Mouse (Mus musculus) common myeloid progenitor, adult 5-6 weeks (primary cell): ENCODE data around the gene Cdc42se2. TPM values are rescaled to one million over a fixed set of nuclear protein-coding genes. Genes with fewer than 3 reads are reported as not detected.

Experiments used
- ATAC-seq: replicated peaks from 2 replicates; pipeline ENCODE4 v1.8.0; 2016; ENCODE audit warnings: low read depth, mild to moderate bottlenecking, moderate TSS enrichment, inconsistent platforms; ENCODE audit not compliant: poor library complexity, severe bottlenecking
- total RNA-seq: library from RNA; stranded (forward); fragments of 200-1000, 187-1606 nt; gene quantifications from 2 replicates; pipeline ENCODE4 v1.2.3, GENCODE M21; 2017

Cdc42se2 gene
- total RNA-seq, 1 experiment from 2014 or later: 70.1 TPM

GRCm38 (mm10) chr11:54764026-54764425 lies 23.4 kb downstream of the Cdc42se2 start:
- no peak; the same call in 1 of the 2 replicates for ATAC-seq

- no peak for ATAC-seq
Measured at GRCm38 (mm10) chr11:54762735-54763134, 24.7 kb downstream of the Cdc42se2 start.

GRCm38 (mm10) chr11:54757993-54758392 lies 29.5 kb downstream of the Cdc42se2 start:
- peak; percentile 95 for ATAC-seq

DNA sequence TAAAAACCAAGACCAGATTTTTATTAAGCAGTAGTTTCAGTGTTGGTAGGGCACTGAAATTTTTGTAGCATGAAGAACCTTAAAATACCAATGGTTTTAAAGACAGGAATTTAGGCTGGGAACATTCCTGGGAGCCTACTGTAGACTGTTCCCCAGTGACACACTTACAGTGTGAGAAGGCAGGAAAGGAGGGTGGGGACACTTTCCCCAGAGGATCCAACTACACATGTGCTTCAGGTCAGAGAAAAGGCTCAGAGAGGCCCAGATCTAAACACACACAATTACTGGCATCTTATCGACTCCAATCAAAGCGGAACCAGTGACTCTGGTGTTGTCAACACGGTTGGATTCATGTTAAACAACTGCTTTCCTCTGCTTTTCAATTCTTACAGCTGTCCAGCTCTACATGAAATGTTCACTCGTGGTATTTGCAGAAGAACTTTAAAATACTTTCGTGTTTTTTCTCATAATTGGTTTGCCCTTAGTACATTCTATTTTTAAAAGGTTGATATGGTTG lies 32.3 kb downstream of the Cdc42se2 start:
- no peak for ATAC-seq

DNA sequence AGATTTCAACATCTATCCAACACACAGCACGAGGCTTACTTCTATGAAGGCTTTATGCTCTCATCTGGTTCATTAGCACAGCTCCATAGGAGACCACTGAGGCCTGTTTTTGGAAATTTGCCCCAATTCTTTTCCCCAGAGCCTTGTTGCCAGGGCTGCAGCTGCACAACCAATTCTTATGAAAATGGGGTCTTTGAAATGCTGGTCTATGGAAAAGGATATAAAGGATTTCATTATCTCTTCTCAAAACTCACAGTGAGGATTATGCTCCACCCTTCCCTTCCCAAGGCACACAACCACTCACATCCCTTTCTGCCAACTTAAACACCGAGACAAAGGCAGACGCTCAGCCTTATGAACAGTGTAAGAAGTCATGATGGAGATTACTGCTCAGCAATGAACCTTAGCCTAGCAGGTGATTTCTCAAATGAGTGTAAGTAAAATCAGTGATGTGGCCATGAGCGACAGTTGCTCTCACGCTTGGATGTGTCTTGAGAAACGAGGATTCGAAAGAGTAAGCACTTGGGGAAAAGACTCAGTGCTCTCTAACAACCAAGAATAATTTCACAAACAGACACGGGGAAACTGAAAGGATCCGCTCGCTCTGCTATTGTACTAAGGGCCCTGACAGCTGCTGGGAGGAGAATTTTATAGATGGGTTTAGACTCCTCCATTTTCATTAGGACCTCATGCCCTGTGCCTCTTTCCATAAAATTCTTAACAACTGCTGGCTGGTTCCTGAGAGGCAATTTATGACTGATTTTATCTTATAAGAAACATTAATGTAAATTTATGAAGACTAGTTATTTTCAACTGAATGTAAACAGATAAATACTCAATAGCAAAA lies 33.0 kb downstream of the Cdc42se2 start:
- no peak for ATAC-seq

- no peak for ATAC-seq
Measured at GRCm38 (mm10) chr11:54751502-54751901, 36.0 kb downstream of the Cdc42se2 start.

DNA sequence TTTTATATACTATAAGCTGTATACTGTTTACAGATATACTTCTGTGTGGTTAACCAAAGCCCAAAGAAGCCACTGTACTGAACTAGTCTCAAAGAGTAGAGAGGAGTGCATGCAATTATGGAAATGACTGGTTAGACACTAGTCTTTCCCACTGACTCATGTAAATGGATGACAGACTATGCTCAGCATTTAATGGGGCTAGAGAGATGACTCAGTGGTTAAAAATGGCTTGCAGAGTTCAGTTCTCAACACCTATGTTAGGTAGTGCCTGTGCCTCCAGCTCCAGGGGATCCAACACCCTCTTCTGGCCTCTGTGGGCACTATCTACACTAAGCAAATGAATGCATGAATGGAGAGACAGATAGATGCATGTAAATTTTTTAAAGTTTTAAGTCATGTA lies 38.6 kb downstream of the Cdc42se2 start:
- no peak for ATAC-seq

- ATAC-seq: no peak
Measured at GRCm38 (mm10) chr11:54744231-54744630, 43.2 kb downstream of the Cdc42se2 start.

DNA sequence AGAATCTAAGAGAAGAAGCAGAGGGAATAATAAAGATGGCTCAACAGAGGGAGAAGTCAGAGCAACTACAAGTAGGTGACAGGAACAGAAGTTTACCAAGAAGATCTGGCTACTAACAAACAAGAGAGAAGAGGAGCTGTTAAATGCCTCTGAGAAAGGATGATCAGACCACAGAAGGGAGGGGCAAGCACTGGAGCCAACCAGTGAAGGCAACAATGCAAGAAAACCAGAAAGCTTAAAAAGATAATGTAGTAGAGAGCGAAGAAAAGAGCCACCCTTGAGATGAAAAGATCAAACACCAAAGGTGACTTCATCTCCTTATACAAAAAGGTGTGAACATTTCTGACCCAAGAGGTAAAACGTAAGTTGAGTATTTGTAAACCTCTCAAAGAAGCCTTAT lies 46.1 kb downstream of the Cdc42se2 start:
- no peak for ATAC-seq

- no peak for ATAC-seq
Measured at GRCm38 (mm10) chr11:54739012-54739750, 48.3 kb downstream of the Cdc42se2 start.

GRCm38 (mm10) chr11:54736903-54737302 lies 50.6 kb downstream of the Cdc42se2 start:
- ATAC-seq: 0 out of 2 replicates have a peak, but pooled peaks have one; percentile 58

- no peak for ATAC-seq
Measured at GRCm38 (mm10) chr11:54735114-54735513, 52.4 kb downstream of the Cdc42se2 start.

DNA sequence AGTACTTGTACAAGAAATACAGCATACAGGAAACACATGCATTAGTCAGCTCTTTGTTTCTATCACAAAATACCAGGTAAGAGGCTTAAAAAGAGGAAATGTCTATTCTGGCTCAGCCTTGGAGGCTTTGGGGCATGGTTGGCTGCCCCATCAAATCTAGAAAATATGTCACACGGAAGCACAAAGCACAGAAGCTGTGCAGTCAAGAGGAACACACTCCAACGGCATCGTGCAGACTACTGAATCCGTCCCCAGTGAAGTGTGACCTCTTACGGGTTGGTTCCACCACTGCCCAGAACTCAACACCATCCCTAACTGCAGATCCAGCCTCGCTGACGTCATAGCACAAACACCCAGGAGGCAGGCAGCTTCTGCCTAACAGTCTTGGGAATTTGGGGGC lies 53.9 kb downstream of the Cdc42se2 start:
- 0 out of 2 replicates have a peak, but pooled peaks have one; percentile 22 for ATAC-seq

DNA sequence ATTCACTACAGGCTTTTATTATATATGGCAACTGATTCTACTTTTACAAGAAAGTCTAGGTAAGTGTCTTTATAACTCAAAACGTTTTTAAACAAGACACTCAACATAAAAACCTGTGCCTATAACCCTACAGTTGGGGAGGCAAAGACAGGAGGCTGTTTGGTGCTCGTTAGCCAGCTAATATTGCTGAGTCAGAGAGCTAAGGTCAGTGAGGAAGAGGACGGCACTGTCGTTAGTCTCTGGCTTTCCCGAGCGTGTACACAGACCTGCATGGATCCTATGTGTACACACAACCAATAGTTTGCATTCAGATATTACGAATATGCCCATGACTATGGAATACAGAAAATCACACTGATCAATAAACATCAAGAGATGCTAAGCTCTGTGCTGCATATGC lies 56.1 kb downstream of the Cdc42se2 start:
- ATAC-seq: no peak

DNA sequence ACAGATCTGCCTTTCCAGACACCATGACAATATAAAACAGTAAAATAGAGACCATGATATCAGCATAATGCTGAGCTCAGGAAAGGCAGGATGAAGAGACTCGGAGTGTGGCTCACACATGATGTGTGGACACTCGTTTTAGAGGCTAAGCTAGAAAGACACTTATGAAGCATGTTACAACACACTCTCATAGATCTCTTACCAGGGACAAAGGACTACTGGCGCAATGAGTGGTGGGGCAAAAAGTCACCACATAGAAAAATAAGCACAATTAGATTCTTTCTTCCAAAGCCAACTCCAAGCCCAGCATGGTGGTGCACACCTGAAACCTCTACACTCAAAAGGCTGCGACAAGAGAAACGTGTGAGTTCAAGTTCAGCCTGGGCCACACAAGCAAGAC lies 56.5 kb downstream of the Cdc42se2 start:
- ATAC-seq: no peak

DNA sequence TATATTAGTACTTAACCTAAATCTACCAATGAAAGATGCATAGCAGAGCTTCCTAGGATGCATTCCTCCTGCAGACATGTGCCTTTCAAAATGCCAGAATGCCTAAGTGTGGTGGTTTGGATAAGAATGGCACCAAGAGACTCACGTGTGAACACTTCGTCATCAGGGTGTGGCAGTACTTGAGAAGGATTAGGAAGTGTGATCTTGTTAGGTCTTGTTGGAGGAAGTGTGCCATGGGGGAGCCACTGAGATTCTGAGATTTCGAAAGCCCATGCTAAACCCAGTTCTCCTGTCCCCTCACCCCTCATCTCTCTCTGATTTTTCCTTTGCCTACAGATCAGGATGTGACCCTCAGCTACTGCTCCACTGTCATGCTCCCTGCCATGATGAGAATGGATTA lies 58.2 kb downstream of the Cdc42se2 start:
- ATAC-seq: no peak

GRCm38 (mm10) chr11:54728371-54728770 lies 59.1 kb downstream of the Cdc42se2 start:
- ATAC-seq: no peak

DNA sequence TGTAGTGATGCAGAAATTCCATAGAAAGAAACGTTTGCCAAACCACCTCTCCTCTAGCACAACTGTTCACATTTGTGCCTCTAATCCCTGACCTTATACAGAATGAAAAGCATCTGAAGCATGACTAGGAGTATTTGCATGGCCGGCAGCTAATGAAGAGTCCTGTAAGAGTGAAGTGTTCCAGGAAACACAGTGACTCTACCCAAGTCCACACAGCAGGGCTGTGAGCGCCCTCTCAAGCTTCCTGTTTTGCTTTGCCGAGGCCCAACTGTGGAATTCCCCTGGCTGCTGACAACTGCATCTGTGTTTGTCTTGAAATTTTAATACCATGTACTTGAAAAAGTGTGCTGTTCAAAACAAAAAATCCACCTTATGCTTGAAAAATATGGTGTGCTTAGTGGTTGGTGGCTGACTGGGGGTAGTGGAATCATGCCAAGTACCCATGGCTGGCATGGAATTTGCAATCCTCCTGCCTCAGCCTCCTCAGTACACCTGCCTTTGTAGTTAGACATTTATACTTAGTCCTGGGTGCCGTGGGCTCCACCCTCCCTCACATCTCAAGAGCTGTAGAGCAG lies 60.1 kb downstream of the Cdc42se2 start:
- ATAC-seq: peak; percentile 68

GRCm38 (mm10) chr11:54726571-54727062 lies 60.9 kb downstream of the Cdc42se2 start:
- ATAC-seq: no peak

- no peak for ATAC-seq
Measured at GRCm38 (mm10) chr11:54724353-54725034, 63.0 kb downstream of the Cdc42se2 start.
